Mouse (Mus musculus) layer of hippocampus, postnatal 25 days (tissue): ENCODE measurements around the gene Pcbp4. TPM values are rescaled to one million over a fixed set of nuclear protein-coding genes. Genes with fewer than 3 reads are reported as not detected.

Experiments
- DNase-seq, 2 experiments: peaks; one replicate each; pipeline ENCODE4 v3.0.0; 2022; ENCODE audit warnings: mixed read lengths in 2 of 2, low spot score in 1 of 2; ENCODE audit errors: extremely low spot score in 1 of 2
- total RNA-seq, 2 experiments: library from RNA; stranded (reverse); gene quantifications; 2 replicates each; pipeline ENCODE4 v1.2.3; 2021

Pcbp4 gene
- total RNA-seq, 2 experiments from 2014 or later = 178 to 202 TPM

DNA sequence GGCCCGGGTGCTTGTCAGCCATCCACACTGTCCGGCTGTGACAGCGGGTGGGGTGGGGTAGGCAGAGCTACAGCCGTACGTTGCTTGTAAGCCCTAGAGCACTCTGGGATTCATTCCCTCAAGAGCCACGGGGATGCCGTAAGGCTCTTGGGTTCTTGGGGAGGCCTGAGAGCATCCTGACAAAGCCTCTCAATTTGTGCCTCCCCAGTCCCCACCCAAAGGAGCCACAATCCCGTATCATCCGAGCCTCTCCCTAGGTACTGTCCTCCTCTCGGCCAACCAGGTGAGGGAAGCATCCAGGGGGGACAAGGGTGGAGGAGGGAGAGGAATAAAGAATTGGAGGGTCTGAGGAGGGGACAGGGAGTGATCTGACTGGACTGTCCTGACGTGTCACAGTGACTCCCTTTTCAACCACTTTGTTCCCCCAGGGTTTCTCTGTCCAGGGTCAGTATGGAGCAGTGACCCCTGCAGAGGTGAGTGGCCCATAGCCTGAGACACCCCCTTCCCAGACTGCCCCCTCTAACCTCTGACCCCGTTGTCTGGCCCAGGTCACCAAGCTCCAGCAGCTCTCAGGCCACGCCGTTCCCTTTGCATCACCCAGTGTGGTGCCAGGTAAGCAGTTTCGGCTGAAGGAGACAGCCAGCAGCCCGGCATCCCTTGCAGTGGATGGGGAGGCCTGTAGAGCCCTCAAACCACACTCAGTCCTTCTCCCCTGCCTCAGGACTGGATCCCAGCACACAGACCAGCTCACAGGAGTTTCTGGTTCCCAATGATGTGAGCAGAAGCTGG is 8.7 kb downstream of the Pcbp4 start:
- DNase-seq = no peak

DNA sequence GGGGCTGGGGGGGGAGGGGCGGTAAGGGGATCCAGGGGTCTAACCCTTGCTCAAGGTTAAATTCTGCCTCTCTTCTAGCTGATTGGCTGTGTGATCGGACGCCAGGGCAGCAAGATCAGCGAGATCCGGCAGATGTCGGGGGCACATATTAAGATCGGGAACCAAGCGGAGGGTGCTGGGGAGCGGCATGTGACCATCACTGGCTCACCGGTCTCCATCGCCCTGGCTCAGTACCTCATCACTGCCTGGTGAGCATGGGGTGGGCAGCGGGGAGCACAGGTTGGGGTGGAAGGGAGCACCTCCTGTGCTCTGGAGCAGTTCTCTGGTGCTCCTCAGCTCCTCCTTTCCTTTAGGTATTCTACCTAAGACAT is 9.3 kb downstream of the Pcbp4 start:
- DNase-seq = no peak

DNA sequence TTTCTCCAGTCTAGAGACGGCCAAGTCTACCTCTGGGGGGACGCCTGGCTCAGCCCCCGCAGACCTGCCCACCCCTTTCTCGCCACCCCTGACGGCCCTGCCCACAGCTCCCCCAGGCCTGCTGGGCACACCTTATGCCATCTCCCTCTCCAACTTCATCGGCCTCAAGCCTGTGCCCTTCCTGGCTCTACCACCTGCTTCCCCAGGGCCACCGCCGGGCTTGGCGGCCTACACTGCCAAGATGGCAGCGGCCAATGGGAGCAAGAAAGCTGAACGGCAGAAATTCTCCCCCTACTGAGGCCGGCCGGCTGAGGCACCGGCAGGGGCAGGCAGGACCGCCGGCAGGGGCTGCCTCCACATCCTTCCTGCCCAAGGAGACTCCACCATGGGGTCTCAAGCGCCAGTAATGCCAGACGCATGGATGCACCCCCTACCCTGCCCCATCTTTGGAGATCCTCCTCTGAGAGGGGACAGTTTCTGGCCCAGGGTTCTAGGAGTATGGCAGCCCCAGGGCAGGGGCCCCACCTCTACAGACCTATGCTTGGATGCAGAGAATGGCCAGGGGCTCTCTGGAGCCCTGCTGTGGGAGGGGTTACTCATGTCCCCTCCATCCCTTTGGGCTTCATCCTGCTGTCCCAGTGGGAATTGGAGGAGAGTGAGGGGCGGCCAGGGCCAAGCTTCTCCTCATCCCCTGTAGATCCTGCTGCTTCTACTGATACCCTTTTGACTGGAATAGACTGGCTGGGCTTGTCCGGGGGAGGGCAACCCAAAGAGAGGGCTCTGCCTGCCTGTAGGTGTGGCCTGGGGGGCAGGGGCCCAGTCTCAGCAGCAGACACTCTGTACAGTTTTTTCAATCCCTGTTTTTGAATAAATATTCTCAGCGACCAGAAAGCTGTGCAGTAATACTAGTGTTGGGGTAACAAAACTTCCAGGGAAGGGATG is 10.3 kb downstream of the Pcbp4 start:
- no peak for DNase-seq

DNA sequence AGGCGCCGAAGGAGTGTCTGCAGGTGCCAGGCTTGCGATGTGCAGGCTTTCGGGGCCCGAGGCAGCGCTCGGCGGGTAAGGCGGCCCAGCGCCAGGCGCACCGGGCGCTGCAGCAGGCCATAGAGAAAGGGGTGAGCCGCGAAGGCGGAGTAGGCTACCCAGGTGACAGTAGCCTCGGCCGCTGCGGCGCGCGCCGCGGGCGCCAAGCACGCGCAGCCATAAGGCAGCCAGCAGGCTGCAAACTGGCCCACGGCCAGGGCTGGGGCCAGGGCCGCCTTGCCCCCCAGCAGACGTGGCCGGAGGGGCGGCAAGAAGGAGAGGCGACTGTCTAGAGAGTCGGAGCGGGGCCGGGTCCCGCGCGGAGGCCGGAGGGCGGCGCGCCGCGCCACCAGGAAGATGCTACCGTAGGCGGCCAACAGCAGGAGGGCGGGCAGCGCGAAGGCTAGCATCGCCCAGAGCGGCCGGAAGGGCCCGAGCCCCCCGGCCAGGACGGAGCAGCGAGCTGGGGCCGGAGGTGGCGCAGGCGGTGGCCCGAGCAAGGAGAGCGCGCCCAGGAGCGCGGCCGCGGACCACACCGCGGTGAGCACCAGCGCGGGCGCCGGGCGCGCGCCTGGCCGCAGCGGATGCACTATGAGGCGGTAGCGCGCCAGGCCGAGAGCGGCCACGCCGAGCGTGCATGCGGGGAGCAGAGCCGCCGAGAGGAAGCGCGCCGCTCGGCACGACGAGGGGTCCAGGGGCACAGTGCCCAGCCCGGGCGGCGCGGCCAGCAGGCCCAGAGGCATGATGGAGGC is 11.9 kb downstream of the Pcbp4 start:
- peak in 1 of 2 experiments; percentile 72 for DNase-seq

DNA sequence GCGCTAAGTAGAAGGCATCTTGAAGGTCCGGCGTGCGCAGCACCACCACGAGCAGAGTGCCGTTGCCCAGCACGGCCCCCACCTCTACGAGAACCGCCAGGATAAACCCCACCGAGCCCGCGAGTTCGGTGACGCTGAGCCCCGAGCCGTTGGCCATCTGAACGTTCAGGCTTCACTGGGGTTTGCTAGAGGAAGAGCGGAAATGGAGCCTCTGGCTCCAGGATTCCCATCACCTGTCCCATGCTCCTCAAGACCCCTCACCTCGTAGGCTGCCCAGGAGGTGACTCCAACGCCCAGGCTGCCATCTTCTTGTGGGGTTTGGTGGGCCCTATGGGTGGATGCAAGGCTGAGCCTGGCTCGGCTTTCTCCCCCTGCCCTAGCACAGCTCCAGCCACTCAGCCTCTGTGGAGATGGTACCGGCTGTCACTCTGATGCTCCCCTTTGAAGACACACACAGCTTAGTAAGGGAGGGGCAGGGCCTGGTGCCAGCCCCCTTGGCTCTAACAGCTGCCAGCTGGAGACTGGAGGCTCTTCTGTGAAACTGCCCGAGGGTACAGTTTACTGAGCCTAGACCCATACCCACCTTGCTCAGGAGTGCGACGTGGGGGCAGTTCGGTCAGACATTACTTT is 12.6 kb downstream of the Pcbp4 start, which contains the start of gene Gpr62:
Gpr62 (minus strand) TSS at position 368 of the 630 bp plus-strand sequence.
- DNase-seq = no peak

DNA sequence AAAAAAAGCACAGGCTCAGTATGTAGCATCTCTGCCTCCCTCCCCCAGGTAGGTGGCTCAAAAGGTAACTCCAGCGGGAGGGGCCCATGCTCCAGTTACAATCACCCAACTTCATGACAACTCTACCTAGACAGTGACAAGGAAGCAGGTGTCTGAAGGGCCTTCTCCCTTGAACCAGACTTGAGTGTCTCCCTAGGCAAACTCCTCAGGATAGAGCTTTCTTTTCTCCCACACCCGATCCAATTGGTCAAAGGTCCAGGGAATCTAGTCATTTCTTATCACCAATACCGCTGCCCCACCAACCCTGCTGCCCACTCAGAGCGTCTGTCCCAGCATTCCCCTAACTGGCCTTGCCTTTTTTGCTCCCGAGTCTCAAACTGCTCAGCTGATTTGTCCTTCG is 13.6 kb downstream of the Pcbp4 start:
- DNase-seq = no peak

DNA sequence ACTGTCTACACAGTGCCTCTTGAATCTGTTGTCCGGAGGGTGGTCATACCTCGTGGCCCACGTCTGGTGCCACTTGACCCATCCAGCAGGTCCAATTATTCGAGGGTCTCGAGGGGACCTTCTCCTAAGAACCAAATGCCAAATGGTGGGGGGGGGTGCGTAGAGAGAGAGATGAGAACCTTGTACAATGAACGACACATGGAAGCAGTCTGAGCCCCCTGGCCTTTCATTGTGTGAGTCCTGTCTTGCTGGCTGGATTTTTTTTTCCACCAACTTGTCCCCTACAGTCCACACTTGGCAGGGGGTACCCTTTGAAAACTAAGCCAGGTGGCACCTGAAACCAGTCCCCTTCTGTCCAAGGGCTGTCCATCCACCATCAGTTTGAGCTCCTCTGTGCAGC is 14.7 kb downstream of the Pcbp4 start:
- DNase-seq = no peak

DNA sequence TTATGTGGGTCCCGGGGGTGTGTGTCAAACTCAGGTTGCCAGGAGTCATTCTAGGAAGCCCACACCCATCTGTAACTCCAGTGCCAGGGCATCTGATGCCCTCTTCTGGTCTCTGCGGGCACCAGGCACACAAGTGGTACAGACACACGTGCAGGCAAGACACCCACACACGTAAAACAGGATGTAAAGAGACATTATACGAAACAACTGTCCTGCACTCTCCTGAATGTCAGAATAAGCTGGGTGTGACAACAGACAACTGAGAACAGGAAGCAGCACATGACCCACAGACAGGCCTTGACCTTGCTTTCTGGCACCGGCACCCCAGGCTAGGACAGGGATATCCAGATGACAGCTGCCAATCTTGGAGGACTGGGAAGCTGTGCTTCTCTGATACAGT is 16.2 kb downstream of the Pcbp4 start:
- no peak for DNase-seq

DNA sequence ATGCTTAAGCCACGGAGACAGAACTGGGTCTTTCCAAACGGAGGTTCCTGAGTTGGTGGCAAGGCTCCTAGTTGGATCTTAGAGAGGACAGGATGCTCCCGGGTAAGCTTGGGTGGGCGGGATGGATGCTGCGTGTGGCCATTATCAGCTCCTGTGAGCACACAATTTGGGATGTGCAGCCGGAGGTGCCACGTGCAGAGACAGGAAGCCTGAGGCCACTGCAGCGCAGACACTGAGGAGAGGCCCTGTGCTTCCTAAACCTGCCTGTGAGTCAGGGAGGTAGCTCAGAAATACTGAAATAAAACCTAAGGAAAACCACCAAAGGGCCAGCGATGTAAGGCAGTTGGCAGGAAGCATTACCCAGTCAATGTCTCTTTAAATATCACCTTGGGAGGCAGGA is 16.7 kb downstream of the Pcbp4 start:
- DNase-seq = peak in 1 of 2 experiments; percentile 1

DNA sequence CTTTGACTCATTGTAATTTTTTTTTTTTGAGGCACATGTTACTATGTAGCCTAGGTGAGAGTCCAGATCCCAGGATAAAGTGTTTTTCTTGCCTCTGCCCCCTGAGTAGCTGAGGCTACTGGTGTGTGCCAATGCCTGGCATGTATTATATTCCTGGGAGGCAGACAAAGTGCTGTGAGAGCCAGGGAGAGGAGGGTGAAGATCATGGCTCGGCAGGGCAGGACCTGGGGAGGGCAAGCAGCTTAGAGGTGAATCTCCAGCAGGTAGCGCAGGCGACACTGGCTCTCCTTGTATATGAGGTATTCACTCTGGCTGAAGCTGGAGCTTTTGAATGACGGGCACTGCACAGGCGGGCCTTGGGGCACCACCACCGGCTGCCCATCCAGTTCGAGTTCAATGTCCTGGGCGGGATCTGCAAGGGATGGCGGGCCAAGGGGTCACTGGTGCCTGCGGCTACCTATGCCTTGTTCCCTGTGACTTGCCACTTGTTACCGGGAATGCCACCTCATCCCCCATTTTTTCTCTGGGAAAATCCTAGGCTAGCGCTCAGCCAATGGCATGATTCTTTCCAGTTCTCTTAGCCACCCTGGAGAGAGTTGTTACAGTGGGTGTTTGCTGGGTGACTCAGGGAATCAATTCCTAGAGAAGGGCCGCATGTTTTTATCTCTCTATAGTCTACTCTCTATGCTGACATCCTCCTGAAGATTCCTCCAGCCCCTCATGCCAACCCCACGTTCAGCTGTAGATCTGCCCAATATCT is 18.1 kb downstream of the Pcbp4 start:
- DNase-seq = peak in 1 of 2 experiments; percentile 2

DNA sequence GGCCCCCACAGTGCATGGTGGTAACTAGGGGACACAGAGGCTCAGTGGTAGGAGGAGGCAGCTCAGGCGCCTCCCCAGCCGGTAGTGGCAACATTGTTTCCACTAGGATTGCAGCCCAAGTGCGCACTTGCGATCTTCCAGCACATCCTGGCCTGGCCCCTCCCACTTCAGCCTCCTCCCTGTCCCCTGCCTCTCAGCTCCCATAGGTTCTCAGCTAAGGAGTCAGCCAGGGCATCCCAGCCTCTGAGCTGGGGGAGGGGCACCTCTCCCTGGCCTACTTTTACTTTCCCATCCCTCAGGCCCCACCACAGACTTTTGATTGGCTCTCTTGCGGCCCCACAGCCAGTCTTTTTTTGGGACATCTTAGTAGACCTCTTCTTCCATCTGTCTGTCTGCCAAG is 18.8 kb downstream of the Pcbp4 start:
- peak in 1 of 2 experiments; percentile 7 for DNase-seq

DNA sequence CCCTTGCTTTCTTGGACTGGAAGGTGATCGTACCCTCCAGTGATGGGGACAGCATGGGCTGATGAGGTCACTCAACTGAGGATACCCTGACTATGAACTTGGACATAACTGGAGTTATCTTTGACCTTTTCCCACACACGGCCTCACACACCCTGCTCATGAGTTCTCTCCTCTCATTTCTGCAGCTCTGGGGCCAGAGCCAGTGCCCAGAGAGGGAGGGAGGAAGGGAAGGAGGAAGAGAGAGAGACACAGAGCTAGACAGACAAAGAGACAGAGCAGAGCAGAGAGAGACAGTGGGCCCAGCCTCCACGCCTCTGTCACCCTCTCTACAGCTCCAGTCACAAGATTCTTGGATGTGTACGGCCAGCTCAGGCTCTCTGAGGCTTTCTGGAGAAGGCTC is 19.2 kb downstream of the Pcbp4 start:
- DNase-seq = peak in 1 of 2 experiments; percentile 4

DNA sequence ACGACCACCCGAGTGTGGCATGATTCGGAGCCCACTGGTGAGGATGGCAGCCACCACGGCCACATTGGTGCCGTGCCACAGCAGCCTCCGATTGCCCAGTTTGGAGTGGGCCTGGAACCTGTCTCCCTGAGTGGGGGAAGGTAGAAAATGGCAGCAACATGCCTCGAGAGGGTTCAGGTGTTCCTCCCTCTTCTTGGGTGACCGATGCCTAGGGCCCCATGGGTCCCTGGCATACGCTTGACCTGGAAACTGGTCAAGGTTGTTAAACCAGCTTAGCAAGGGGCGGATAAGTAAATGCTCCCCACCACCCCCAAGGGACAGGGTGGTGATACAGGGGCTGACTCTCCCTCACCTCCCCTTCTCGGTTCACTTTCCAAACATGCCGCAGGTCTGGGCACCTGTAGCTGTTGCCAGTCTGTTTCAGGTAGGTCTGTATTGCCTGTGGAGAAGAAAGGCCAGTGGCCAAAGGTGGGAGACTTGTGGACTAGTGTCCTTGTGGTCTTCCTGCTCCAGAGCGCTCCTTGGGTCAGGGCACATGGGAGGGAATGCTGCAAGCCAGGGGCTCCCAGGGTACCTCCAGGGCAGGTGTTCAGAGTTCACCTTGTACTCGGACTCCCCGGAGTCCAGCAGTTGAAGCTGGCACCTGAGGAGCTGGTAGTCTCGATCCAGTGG is 20.1 kb downstream of the Pcbp4 start:
- peak in 1 of 2 experiments; percentile 1 for DNase-seq

DNA sequence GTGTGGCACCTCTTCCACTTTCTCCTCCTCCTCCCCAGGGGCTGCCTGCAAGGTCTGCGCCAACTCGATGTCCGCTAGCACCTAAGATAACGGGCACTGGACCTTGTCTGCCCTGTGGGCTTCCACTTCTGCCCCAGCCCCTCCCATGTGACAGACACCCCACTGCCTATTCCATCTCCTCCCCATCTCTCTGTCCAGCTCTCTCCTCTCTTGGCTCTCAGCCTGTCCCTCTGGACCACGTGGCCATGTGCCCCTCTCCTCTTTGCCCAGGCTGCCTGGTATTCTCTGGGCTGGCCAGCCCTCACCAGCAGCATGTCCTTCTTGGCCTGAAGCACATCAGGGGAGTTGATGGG is 20.6 kb downstream of the Pcbp4 start:
- DNase-seq = peak in 1 of 2 experiments; percentile 1

DNA sequence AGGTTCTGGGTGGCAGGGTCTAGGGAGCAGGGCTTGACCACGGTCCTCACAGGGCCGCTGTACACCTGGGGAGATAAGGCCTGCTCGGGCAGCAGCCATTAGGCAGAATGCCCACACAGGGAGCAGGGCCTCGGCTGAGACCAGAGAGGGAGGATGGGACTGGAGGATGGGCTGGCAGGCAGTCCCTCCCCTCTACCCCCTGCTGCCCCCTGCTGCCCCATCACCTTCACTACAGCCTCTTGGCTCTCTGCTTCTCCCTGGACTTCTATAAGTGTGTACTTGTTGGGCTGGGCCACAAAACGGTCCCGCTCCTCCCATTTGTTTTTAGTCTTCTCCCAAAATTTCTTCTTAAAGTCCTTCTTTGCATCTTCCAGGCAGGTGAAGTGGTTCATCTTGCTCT is 21.4 kb downstream of the Pcbp4 start:
- peak in 1 of 2 experiments; percentile 60 for DNase-seq

DNA sequence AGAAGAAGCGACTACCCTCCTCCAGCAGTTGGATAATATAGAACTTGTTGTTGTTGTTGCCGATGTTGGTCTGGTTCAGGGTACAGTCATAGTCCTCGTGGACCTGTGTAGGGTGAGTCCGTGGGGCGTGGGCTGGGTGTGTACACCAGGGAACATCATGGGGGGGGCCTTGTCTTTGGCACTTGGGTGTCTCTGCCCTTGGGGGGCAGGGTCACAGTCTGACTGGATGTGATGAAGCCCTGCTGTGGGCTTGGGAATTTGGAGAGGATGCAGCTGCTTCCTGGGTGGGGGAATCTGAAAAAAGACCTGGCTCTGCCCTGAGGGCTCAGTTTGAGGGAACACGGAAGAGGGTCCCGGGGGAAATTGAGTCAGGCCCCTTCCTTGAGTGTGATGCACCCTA is 22.0 kb downstream of the Pcbp4 start:
- peak in 1 of 2 experiments; percentile 1 for DNase-seq

DNA sequence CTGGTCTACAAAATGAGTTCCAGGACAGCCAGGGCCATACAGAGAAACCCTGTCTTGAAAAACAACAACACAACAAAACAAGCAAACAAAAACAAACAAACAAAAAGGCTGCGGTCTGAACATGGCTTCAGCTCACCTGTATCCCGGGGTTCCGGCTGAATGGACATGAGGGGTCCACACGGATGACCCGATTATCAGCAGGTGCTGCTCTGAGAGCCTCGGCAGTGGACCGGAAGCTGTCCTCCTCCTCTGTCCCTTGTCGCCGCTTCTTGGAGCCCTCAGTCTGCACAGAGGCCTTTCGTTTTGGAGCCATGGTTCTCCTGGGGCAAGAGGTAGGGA is 22.5 kb downstream of the Pcbp4 start, which contains the start of gene Rrp9:
Rrp9 (plus strand) TSS at position 301 of the 339 bp plus-strand sequence.
- DNase-seq = peak in 1 of 2 experiments; percentile 3

DNA sequence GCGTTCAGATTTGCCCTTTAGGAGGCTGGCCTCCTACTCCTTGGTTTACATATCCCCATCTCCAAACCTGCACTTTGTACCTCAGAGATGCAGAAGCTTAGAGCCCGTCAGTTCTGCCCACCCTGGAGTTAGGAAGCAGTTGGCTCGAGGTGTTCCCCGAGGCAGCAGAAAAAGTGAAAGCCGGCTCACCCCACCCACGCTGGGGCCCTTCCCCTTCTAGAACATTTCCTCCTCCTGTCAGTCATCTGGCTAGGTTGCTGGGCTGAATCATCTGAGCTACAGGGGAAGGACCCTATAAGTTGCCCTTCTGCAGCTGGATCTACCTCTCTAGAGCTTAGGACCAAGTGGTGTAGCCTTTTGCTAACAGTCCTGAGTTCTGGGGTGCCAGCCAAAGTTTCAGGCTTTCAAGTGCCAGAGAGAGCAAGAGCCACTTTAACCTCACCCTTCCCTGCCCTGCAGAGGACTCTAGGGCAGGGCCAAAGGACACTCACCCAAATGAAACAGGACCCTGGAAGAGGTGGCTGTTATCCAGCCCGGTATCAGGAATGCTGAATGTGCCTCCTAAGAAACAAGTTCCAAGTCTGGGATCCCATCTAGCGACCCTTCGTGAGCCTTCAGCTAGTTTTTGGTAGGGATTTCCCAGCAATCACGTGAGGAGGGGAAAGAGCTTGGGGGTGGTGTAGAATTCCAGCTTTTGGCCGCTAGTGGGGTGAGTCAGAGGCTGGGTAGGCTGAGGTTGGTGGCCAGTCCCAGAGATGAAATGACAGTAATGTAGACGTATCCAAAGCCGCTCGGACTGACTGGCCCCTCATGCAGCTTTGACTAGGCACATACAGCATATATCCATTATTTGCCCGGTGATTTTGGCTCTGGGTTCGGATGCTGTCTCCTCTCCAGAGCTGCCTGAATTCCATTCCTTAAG is 23.2 kb downstream of the Pcbp4 start:
- DNase-seq = no peak
